Mouse (Mus musculus): Measurements from ENCODE around the gene Pgap2. TPM values are rescaled to one million over a fixed set of nuclear protein-coding genes. Genes with fewer than 3 reads are reported as not detected.

Gene Pgap2
- polyA plus RNA-seq, 1 experiment, result 131 TPM

- WGBS, result 0% methylated on average over 1 of the region's 1 CpGs
- Histone ChIP-seq H3K27me3 (ENCODE audit: control insufficient read depth, insufficient read depth, low read length) (no peaks in the 10 kb centered on the region), H3K27ac (ENCODE audit: control insufficient read depth, insufficient read depth, low read length) (peak overlapping the region; percentile 14; the same call in 1 of the 2 replicates), H3K4me3 (ENCODE audit: control insufficient read depth, insufficient read depth, low read length) (no peak overlapping the region), H3K4me1 (replicated peaks; ENCODE audit: control insufficient read depth, insufficient read depth, low read length) (peaks cover 48% of the 10 kb centered on the region), H3K36me3 (ENCODE audit: control insufficient read depth, insufficient read depth, low read length) (peaks cover 13% of the 10 kb centered on the region)
- peak; percentile 36 for DNase-seq
- TF ChIP-seq CTCF (IDR thresholded peaks at IDR 0.05; ENCODE audit: borderline replicate concordance, control insufficient read depth, extremely low read depth, insufficient read depth, low read length, poor library complexity), result no peak
- no peak for TF ChIP-seq POLR2A (IDR thresholded peaks at IDR 0.05; ENCODE audit: control insufficient read depth, extremely low read depth, insufficient read depth, low read length, poor library complexity)
Measured at GRCm38 (mm10) chr7:102245775-102246174, 35.8 kb downstream of the Pgap2 start.

GRCm38 (mm10) chr7:102246265-102246664, 36.3 kb downstream of the Pgap2 start:
- 52% methylated on average over 6 of the region's 6 CpGs for WGBS
- TF ChIP-seq CTCF (IDR thresholded peaks at IDR 0.05; ENCODE audit: borderline replicate concordance, control insufficient read depth, extremely low read depth, insufficient read depth, low read length, poor library complexity) (no peak), POLR2A (IDR thresholded peaks at IDR 0.05; ENCODE audit: control insufficient read depth, extremely low read depth, insufficient read depth, low read length, poor library complexity) (no peak)
- peaks cover 8% of the 10 kb centered on the region; the same call in 1 of the 2 replicates for H3K36me3 ChIP-seq (ENCODE audit: control insufficient read depth, insufficient read depth, low read length)
- no peak overlapping the region for H3K27ac ChIP-seq (ENCODE audit: control insufficient read depth, insufficient read depth, low read length)
- no peaks in the 10 kb centered on the region for H3K27me3 ChIP-seq (ENCODE audit: control insufficient read depth, insufficient read depth, low read length)
- H3K4me1 ChIP-seq (replicated peaks; ENCODE audit: control insufficient read depth, insufficient read depth, low read length), result peaks cover 49% of the 10 kb centered on the region
- no peak overlapping the region for H3K4me3 ChIP-seq (ENCODE audit: control insufficient read depth, insufficient read depth, low read length)
- DNase-seq, result no peak

GRCm38 (mm10) chr7:102246956-102247797, 37.2 kb downstream of the Pgap2 start:
- Histone ChIP-seq H3K36me3 (ENCODE audit: control insufficient read depth, insufficient read depth, low read length) (peaks cover 8% of the 10 kb centered on the region; the same call in 1 of the 2 replicates), H3K27ac (ENCODE audit: control insufficient read depth, insufficient read depth, low read length) (no peak overlapping the region), H3K27me3 (ENCODE audit: control insufficient read depth, insufficient read depth, low read length) (no peaks in the 10 kb centered on the region), H3K4me1 (replicated peaks; ENCODE audit: control insufficient read depth, insufficient read depth, low read length) (peaks cover 49% of the 10 kb centered on the region), H3K4me3 (ENCODE audit: control insufficient read depth, insufficient read depth, low read length) (peak overlapping the region; percentile 6; the same call in 1 of the 2 replicates)
- 28% methylated on average over 12 of the region's 12 CpGs for WGBS
- no peak for DNase-seq
- no peak for TF ChIP-seq POLR2A (IDR thresholded peaks at IDR 0.05; ENCODE audit: control insufficient read depth, extremely low read depth, insufficient read depth, low read length, poor library complexity)
- no peak for TF ChIP-seq CTCF (IDR thresholded peaks at IDR 0.05; ENCODE audit: borderline replicate concordance, control insufficient read depth, extremely low read depth, insufficient read depth, low read length, poor library complexity)

GRCm38 (mm10) chr7:102248691-102249404, 38.8 kb downstream of the Pgap2 start:
- Histone ChIP-seq H3K4me1 (replicated peaks; ENCODE audit: control insufficient read depth, insufficient read depth, low read length) (peaks cover 46% of the 10 kb centered on the region), H3K27me3 (ENCODE audit: control insufficient read depth, insufficient read depth, low read length) (no peaks in the 10 kb centered on the region), H3K36me3 (ENCODE audit: control insufficient read depth, insufficient read depth, low read length) (no peaks in the 10 kb centered on the region), H3K27ac (ENCODE audit: control insufficient read depth, insufficient read depth, low read length) (peak overlapping the region; percentile 92), H3K4me3 (ENCODE audit: control insufficient read depth, insufficient read depth, low read length) (peak overlapping the region; percentile 84)
- DNase-seq, result peak; percentile 48
- TF ChIP-seq CTCF (IDR thresholded peaks at IDR 0.05; ENCODE audit: borderline replicate concordance, control insufficient read depth, extremely low read depth, insufficient read depth, low read length, poor library complexity), result no peak
- no peak for TF ChIP-seq POLR2A (IDR thresholded peaks at IDR 0.05; ENCODE audit: control insufficient read depth, extremely low read depth, insufficient read depth, low read length, poor library complexity)
- under 1% methylated on average over 16 of the region's 16 CpGs for WGBS

GRCm38 (mm10) chr7:102249531-102249895, 39.5 kb downstream of the Pgap2 start:
- Histone ChIP-seq H3K36me3 (ENCODE audit: control insufficient read depth, insufficient read depth, low read length) (no peaks in the 10 kb centered on the region), H3K27ac (ENCODE audit: control insufficient read depth, insufficient read depth, low read length) (peak overlapping the region; percentile 92), H3K4me3 (ENCODE audit: control insufficient read depth, insufficient read depth, low read length) (peak overlapping the region; percentile 84), H3K27me3 (ENCODE audit: control insufficient read depth, insufficient read depth, low read length) (no peaks in the 10 kb centered on the region), H3K4me1 (replicated peaks; ENCODE audit: control insufficient read depth, insufficient read depth, low read length) (peaks cover 40% of the 10 kb centered on the region)
- WGBS, result 0% methylated on average over 23 of the region's 23 CpGs
- DNase-seq, result peak; percentile 75
- TF ChIP-seq CTCF (IDR thresholded peaks at IDR 0.05; ENCODE audit: borderline replicate concordance, control insufficient read depth, extremely low read depth, insufficient read depth, low read length, poor library complexity), result no peak
- peak; percentile 1; the same call in 1 of the 2 replicates for TF ChIP-seq POLR2A (IDR thresholded peaks at IDR 0.05; ENCODE audit: control insufficient read depth, extremely low read depth, insufficient read depth, low read length, poor library complexity)

- Histone ChIP-seq H3K27me3 (ENCODE audit: control insufficient read depth, insufficient read depth, low read length) (no peaks in the 10 kb centered on the region), H3K4me3 (ENCODE audit: control insufficient read depth, insufficient read depth, low read length) (peak overlapping the region; percentile 84), H3K36me3 (ENCODE audit: control insufficient read depth, insufficient read depth, low read length) (no peaks in the 10 kb centered on the region), H3K27ac (ENCODE audit: control insufficient read depth, insufficient read depth, low read length) (peak overlapping the region; percentile 97), H3K4me1 (replicated peaks; ENCODE audit: control insufficient read depth, insufficient read depth, low read length) (peaks cover 36% of the 10 kb centered on the region)
- WGBS, result under 1% methylated on average over 44 of the region's 49 CpGs
- TF ChIP-seq POLR2A (IDR thresholded peaks at IDR 0.05; ENCODE audit: control insufficient read depth, extremely low read depth, insufficient read depth, low read length, poor library complexity) (peak; percentile 68), CTCF (IDR thresholded peaks at IDR 0.05; ENCODE audit: borderline replicate concordance, control insufficient read depth, extremely low read depth, insufficient read depth, low read length, poor library complexity) (0 out of 2 replicates have a peak, but pooled peaks have one; percentile 3)
- DNase-seq, result peak; percentile 84
Measured at GRCm38 (mm10) chr7:102249896-102250630, 40.1 kb downstream of the Pgap2 start.

All from thymus, adult 2 months (tissue).